Mouse (Mus musculus): ENCODE measurements around the gene Gm49395. TPM values are rescaled to one million over a fixed set of nuclear protein-coding genes. Genes with fewer than 3 reads are reported as not detected.

Gm49395 gene
- polyA plus RNA-seq, 1 experiment: 15.0 TPM

- 68% methylated on average over 4 of the region's 4 CpGs for whole genome bisulfite sequencing
- no peak overlapping the region for H3K27ac ChIP-seq (ENCODE audit: control insufficient read depth, insufficient read depth, low read depth, low read length, poor library complexity)
- no peaks in the 10 kb centered on the region for H3K4me1 ChIP-seq (ENCODE audit: control insufficient read depth, insufficient read depth, low read length)
- no peak overlapping the region for H3K4me3 ChIP-seq (replicated peaks; ENCODE audit: control insufficient read depth, low read depth, low read length)
- TF ChIP-seq CTCF (IDR thresholded peaks at IDR 0.05; ENCODE audit: control insufficient read depth, insufficient read depth, low read length) (no peak), POLR2A (IDR thresholded peaks at IDR 0.05; ENCODE audit: borderline replicate concordance, control insufficient read depth, low read depth, low read length) (no peak)
Observed at GRCm38 (mm10) chr13:115067324-115067967, 34.3 kb downstream of the Gm49395 start.

GRCm38 (mm10) chr13:115057555-115057954, 44.2 kb downstream of the Gm49395 start:
- TF ChIP-seq POLR2A (IDR thresholded peaks at IDR 0.05; ENCODE audit: borderline replicate concordance, control insufficient read depth, low read depth, low read length): no peak
- TF ChIP-seq CTCF (IDR thresholded peaks at IDR 0.05; ENCODE audit: control insufficient read depth, insufficient read depth, low read length): no peak
- WGBS: 78% methylated on average over 5 of the region's 5 CpGs
- Histone ChIP-seq H3K4me3 (replicated peaks; ENCODE audit: control insufficient read depth, low read depth, low read length) (no peak overlapping the region), H3K4me1 (ENCODE audit: control insufficient read depth, insufficient read depth, low read length) (no peaks in the 10 kb centered on the region), H3K27ac (ENCODE audit: control insufficient read depth, insufficient read depth, low read depth, low read length, poor library complexity) (no peak overlapping the region)

GRCm38 (mm10) chr13:115054783-115055182, 46.9 kb downstream of the Gm49395 start:
- H3K27ac ChIP-seq (ENCODE audit: control insufficient read depth, insufficient read depth, low read depth, low read length, poor library complexity): no peak overlapping the region
- no peak for TF ChIP-seq POLR2A (IDR thresholded peaks at IDR 0.05; ENCODE audit: borderline replicate concordance, control insufficient read depth, low read depth, low read length)
- TF ChIP-seq CTCF (IDR thresholded peaks at IDR 0.05; ENCODE audit: control insufficient read depth, insufficient read depth, low read length): no peak
- H3K4me3 ChIP-seq (replicated peaks; ENCODE audit: control insufficient read depth, low read depth, low read length): no peak overlapping the region
- no peaks in the 10 kb centered on the region for H3K4me1 ChIP-seq (ENCODE audit: control insufficient read depth, insufficient read depth, low read length)
- WGBS: 56% methylated on average over 9 of the region's 9 CpGs

GRCm38 (mm10) chr13:115052568-115052967, 49.2 kb downstream of the Gm49395 start:
- 83% methylated on average over 7 of the region's 7 CpGs for WGBS
- H3K4me1 ChIP-seq (ENCODE audit: control insufficient read depth, insufficient read depth, low read length): no peaks in the 10 kb centered on the region
- H3K4me3 ChIP-seq (replicated peaks; ENCODE audit: control insufficient read depth, low read depth, low read length): no peak overlapping the region
- H3K27ac ChIP-seq (ENCODE audit: control insufficient read depth, insufficient read depth, low read depth, low read length, poor library complexity): no peak overlapping the region
- no peak for TF ChIP-seq POLR2A (IDR thresholded peaks at IDR 0.05; ENCODE audit: borderline replicate concordance, control insufficient read depth, low read depth, low read length)
- TF ChIP-seq CTCF (IDR thresholded peaks at IDR 0.05; ENCODE audit: control insufficient read depth, insufficient read depth, low read length): no peak

GRCm38 (mm10) chr13:115050660-115051559, 50.8 kb downstream of the Gm49395 start:
- H3K27ac ChIP-seq (ENCODE audit: control insufficient read depth, insufficient read depth, low read depth, low read length, poor library complexity): no peak overlapping the region
- WGBS: 78% methylated on average over 13 of the region's 13 CpGs
- TF ChIP-seq CTCF (IDR thresholded peaks at IDR 0.05; ENCODE audit: control insufficient read depth, insufficient read depth, low read length) (no peak), POLR2A (IDR thresholded peaks at IDR 0.05; ENCODE audit: borderline replicate concordance, control insufficient read depth, low read depth, low read length) (no peak)
- H3K4me3 ChIP-seq (replicated peaks; ENCODE audit: control insufficient read depth, low read depth, low read length): no peak overlapping the region
- no peaks in the 10 kb centered on the region for H3K4me1 ChIP-seq (ENCODE audit: control insufficient read depth, insufficient read depth, low read length)

- TF ChIP-seq POLR2A (IDR thresholded peaks at IDR 0.05; ENCODE audit: borderline replicate concordance, control insufficient read depth, low read depth, low read length) (no peak), CTCF (IDR thresholded peaks at IDR 0.05; ENCODE audit: control insufficient read depth, insufficient read depth, low read length) (no peak)
- H3K4me1 ChIP-seq (ENCODE audit: control insufficient read depth, insufficient read depth, low read length): no peaks in the 10 kb centered on the region
- no peak overlapping the region for H3K27ac ChIP-seq (ENCODE audit: control insufficient read depth, insufficient read depth, low read depth, low read length, poor library complexity)
- H3K4me3 ChIP-seq (replicated peaks; ENCODE audit: control insufficient read depth, low read depth, low read length): no peak overlapping the region
- WGBS: 37% methylated on average over 2 of the region's 2 CpGs
Observed at GRCm38 (mm10) chr13:115042652-115043051, 59.1 kb downstream of the Gm49395 start.

- WGBS: 81% methylated on average over 4 of the region's 4 CpGs
- no peak overlapping the region for H3K4me3 ChIP-seq (replicated peaks; ENCODE audit: control insufficient read depth, low read depth, low read length)
- no peaks in the 10 kb centered on the region for H3K4me1 ChIP-seq (ENCODE audit: control insufficient read depth, insufficient read depth, low read length)
- no peak overlapping the region for H3K27ac ChIP-seq (ENCODE audit: control insufficient read depth, insufficient read depth, low read depth, low read length, poor library complexity)
- TF ChIP-seq CTCF (IDR thresholded peaks at IDR 0.05; ENCODE audit: control insufficient read depth, insufficient read depth, low read length) (no peak), POLR2A (IDR thresholded peaks at IDR 0.05; ENCODE audit: borderline replicate concordance, control insufficient read depth, low read depth, low read length) (no peak)
Observed at GRCm38 (mm10) chr13:115037304-115037703, 64.4 kb downstream of the Gm49395 start.

GRCm38 (mm10) chr13:115035387-115035786, 66.3 kb downstream of the Gm49395 start:
- 53% methylated on average over 8 of the region's 8 CpGs for WGBS
- H3K27ac ChIP-seq (ENCODE audit: control insufficient read depth, insufficient read depth, low read depth, low read length, poor library complexity): no peak overlapping the region
- no peak for TF ChIP-seq POLR2A (IDR thresholded peaks at IDR 0.05; ENCODE audit: borderline replicate concordance, control insufficient read depth, low read depth, low read length)
- TF ChIP-seq CTCF (IDR thresholded peaks at IDR 0.05; ENCODE audit: control insufficient read depth, insufficient read depth, low read length): no peak
- no peaks in the 10 kb centered on the region for H3K4me1 ChIP-seq (ENCODE audit: control insufficient read depth, insufficient read depth, low read length)
- H3K4me3 ChIP-seq (replicated peaks; ENCODE audit: control insufficient read depth, low read depth, low read length): no peak overlapping the region
